Mouse (Mus musculus) erythroblast, embryonic 14.5 days (primary cell): Measurements from ENCODE around the gene Tmem200a. TPM values are rescaled to one million over a fixed set of nuclear protein-coding genes. Genes with fewer than 3 reads are reported as not detected.

Source experiments
- H3K27me3 ChIP-seq: 2 replicates; pipeline ENCODE4 v1.6.1; 2012; ENCODE audit warnings: inconsistent platforms; ENCODE audit not compliant: control insufficient read depth
- H3K36me3 ChIP-seq: 2 replicates; pipeline ENCODE4 v1.6.1; 2012; ENCODE audit warnings: mild to moderate bottlenecking, inconsistent platforms; ENCODE audit not compliant: control insufficient read depth
- H3K4me1 ChIP-seq: 2 replicates; pipeline ENCODE4 v1.6.1; 2012; ENCODE audit warnings: inconsistent platforms; ENCODE audit not compliant: control insufficient read depth
- H3K4me3 ChIP-seq: replicated peaks from 2 replicates; pipeline ENCODE3; 2012; ENCODE audit warnings: moderate library complexity, mild to moderate bottlenecking, inconsistent platforms
- H3K9me3 ChIP-seq: 2 replicates; pipeline ENCODE4 v1.6.1; 2012; ENCODE audit warnings: low read length, inconsistent platforms, mixed read lengths; ENCODE audit not compliant: control insufficient read depth
- GATA1 ChIP-seq: IDR thresholded peaks from 2 replicates; pipeline ENCODE4 v1.6.1; 2012; ENCODE audit warnings: low read length, inconsistent platforms, mixed read lengths
- TAL1 ChIP-seq: IDR thresholded peaks from 3 replicates; pipeline ENCODE4 v1.6.1; 2012; ENCODE audit warnings: low read length, inconsistent platforms, mixed read lengths
- polyA plus RNA-seq: library from polyadenylated mRNA; stranded (reverse); fragments of >175 nt; gene quantifications from 2 replicates; pipeline ENCODE4 v1.2.3, GENCODE M21; 2012

The Tmem200a gene
- polyA plus RNA-seq, 1 experiment, result not detected

DNA sequence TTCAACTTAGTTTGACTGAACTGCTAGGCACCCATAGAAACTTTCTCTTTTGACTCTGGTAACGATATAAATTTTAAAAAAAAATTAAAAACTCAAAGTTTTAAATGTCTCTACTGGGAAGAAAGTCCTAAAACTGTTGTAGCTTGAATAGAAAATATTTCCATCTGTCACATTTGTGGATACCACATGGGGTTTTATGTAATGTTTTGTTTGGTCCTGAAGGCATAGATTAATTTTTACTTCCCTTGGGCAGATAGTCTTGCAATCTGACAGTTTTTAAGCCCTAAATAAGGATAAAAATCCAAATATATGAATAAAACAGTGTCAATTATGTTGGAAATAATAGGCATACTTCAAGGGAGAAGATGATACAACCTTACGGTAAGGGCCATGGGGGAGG, 78.0 kb downstream of the Tmem200a start:
- TF ChIP-seq TAL1 (no peak), GATA1 (no peak)
- Histone ChIP-seq H3K36me3 (no peaks in the 10 kb centered on the region), H3K4me3 (no peak overlapping the region), H3K9me3 (peaks cover 1% of the 10 kb centered on the region), H3K4me1 (no peaks in the 10 kb centered on the region), H3K27me3 (no peaks in the 10 kb centered on the region)

DNA sequence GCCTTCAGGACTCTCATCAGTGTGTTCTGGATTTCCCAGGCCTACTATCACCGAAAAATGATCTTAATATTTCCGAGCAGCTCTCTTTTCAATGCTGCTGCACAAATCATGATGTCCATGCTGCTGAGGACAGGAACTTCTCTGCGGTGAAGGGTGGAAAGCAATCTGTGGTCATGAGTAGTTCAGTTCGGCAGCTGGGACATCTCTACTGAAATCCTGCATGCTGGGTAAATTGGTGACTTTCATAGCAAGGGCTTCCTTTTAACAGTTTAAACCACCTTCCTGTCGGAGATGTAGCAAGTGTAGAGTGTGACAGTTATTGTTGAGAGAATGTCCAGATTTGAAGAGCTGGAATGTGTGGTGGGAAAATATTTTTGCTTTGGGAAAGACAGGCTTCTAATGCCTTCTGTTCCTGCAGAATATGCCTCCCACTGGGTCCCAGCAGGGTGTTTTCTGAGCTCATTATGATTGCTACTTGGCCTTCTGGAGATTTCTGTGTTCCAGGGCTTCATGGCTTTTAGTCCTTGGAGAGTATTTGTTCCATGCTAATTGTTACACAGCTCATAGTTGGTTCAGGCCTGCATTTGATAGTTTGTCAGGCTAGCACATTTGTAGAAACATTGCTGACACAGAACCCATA, 79.4 kb downstream of the Tmem200a start:
- H3K9me3 ChIP-seq, result peaks cover 11% of the 10 kb centered on the region
- no peaks in the 10 kb centered on the region for H3K4me1 ChIP-seq
- no peak overlapping the region for H3K4me3 ChIP-seq
- TF ChIP-seq TAL1, result no peak
- TF ChIP-seq GATA1, result no peak
- H3K36me3 ChIP-seq, result no peaks in the 10 kb centered on the region
- H3K27me3 ChIP-seq, result no peaks in the 10 kb centered on the region

DNA sequence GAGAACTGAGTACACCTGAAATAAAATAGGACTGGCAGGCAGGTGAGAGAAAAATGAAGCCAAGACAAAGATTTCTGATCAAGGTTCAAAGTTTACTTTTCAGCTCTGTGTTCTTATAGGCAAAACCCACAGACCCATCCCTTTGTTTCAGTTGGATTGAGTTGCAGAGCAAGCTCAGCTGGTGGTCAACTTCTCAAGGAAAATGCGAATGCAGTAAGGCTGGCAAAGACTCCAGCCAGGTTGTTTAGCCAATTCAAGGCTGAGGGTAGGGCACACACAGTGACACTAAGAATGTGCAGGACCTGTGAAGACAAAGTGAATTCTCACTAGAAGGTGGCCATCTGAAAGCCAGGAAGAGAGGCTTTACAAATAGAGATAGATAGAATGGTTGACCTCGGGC, 94.8 kb downstream of the Tmem200a start:
- Histone ChIP-seq H3K4me3 (no peak overlapping the region), H3K4me1 (no peaks in the 10 kb centered on the region), H3K9me3 (no peaks in the 10 kb centered on the region), H3K27me3 (no peaks in the 10 kb centered on the region), H3K36me3 (no peaks in the 10 kb centered on the region)
- TF ChIP-seq TAL1 (no peak), GATA1 (no peak)

DNA sequence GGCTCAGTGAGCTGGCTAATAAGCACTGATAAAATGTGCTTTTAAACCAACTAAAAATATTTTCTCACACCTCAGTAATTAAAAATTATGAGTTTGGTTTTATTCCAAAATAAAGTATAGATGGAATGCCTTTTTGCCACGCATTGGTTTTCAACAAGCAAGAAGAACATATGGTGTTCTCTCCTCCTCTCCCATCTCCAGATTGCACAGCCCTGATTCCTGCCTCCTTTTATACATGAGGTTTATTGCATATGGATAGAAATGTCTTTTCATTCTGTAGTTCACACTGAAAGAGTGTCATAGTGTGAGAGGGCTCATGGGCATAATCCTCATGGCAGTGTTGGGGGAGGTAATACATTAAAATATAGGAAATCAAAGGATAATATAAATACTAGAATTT, 96.2 kb downstream of the Tmem200a start:
- H3K4me1 ChIP-seq, result no peaks in the 10 kb centered on the region
- H3K36me3 ChIP-seq, result no peaks in the 10 kb centered on the region
- H3K9me3 ChIP-seq, result no peaks in the 10 kb centered on the region
- no peak overlapping the region for H3K4me3 ChIP-seq
- H3K27me3 ChIP-seq, result no peaks in the 10 kb centered on the region
- TF ChIP-seq GATA1 (no peak), TAL1 (no peak)

DNA sequence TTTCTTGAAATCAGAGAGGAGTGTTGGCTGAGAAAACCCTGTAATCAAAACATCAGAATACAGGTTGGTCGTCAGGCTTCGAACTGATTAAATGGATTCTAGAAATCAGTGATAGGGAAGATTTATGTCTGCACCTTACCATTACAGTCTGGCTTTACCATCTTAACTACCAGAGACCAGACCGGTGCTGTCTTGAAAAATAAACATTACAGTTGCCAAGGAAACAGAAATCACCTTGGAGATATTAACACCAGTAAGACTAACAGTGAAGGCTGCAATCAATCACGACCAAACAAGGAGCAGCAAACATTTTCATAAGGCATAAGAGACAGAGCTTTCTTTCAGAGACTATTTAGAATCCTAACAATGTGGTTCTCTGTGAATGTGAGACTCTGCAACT, 116.0 kb downstream of the Tmem200a start:
- Histone ChIP-seq H3K4me1 (no peaks in the 10 kb centered on the region), H3K36me3 (no peaks in the 10 kb centered on the region), H3K9me3 (peaks cover 13% of the 10 kb centered on the region), H3K27me3 (no peaks in the 10 kb centered on the region), H3K4me3 (no peak overlapping the region)
- TF ChIP-seq GATA1 (no peak), TAL1 (no peak)

DNA sequence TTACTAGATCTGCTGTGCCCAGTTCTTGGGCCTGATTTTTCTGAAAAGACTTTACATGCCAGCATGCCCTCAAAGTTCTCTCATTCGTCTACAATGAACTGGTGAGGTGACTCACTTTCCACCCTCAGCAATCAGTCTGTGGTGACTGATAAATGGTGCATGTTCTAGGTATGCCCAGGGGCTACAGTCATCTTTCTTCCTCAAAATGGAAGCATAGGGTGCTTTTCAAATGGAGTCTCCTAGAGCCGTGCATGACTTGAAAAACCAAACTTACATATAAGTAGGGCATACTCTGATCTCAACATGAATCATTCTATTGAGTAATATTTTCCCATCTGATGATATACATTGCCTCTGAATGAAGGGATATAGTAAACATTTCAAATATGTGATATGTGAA, 117.8 kb downstream of the Tmem200a start:
- no peaks in the 10 kb centered on the region for H3K36me3 ChIP-seq
- H3K27me3 ChIP-seq, result no peaks in the 10 kb centered on the region
- peaks cover 18% of the 10 kb centered on the region for H3K9me3 ChIP-seq
- no peak overlapping the region for H3K4me3 ChIP-seq
- no peaks in the 10 kb centered on the region for H3K4me1 ChIP-seq
- TF ChIP-seq GATA1 (no peak), TAL1 (no peak)

DNA sequence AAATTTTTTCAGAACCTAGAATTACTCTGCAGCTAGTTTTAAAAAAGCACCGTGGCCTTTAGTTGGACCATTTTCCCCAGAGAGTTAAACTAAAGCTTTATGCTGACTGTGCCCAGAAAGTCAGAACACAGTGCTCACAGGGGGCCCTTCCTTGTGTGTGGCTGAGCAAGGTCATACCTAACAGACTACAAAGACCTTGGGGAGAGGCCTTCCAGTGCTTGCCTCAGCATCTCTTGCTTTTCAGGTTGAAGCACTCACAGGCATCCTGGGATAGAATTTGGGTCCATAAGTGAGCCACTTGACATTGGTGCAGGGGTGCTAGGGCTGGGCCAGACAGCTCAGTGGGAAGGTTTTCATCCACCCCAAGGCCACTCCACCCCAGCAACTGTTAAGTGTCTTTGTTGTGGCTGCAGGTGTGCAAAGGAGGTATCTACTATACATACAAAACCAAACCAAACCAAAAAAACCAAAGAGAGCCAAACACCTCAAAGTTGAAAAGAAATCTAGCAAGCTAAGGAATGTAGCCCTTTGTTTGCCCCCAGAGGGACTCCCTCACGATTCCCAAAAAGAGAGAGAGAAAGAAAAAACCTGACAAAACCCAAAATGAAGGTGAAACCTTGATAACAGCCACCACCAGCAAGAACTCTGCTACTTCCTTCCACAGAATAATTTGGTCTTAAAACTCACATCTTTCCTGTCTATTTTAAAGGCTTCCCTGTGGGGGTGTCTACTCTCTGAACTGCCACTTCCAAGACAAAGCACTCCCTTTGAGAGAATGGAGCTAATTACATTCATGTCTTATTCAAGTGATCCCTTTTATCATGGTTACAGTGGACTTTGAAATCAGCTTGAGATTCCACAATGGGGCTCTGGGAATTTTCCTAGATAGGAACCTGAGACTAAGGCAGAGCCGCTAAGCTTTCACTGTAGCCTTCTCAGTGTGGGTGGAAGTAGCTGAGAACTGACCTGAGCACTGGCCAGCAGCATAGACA, 119.8 kb downstream of the Tmem200a start:
- H3K9me3 ChIP-seq, result peaks cover 21% of the 10 kb centered on the region
- H3K4me1 ChIP-seq, result no peaks in the 10 kb centered on the region
- no peaks in the 10 kb centered on the region for H3K27me3 ChIP-seq
- no peaks in the 10 kb centered on the region for H3K36me3 ChIP-seq
- no peak overlapping the region for H3K4me3 ChIP-seq
- no peak for TF ChIP-seq TAL1

DNA sequence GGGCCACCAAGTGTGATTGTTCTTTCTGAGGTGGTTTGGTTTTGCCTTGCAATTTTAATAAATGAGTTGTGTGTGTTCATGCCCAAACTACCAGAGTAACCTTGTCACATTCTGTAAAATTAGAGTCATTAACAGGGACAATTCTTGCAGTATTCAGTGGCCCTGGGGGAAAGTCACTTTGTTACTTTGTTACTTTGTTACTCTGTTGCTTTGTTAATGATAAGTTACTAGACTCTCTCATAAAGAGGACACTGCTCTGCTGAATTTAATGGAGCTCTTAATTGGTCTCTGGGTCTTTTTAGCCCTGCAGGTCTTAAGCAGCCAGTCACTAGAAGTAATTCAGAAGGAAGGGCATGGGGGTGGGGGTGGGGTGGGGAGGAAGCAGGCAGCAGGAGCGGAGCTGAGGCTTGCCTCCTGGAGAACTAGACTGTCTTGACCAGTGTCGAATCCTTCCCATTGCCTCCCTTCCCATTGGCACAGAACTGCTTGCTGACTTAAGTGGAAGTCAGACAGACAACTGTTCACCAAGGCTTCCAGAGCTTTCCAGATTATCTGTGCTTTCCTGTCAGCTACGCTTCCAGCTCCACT, 124.1 kb downstream of the Tmem200a start:
- Histone ChIP-seq H3K4me3 (no peak overlapping the region), H3K4me1 (no peaks in the 10 kb centered on the region), H3K27me3 (no peaks in the 10 kb centered on the region), H3K9me3 (peaks cover 34% of the 10 kb centered on the region), H3K36me3 (no peaks in the 10 kb centered on the region)
- TF ChIP-seq GATA1, result no peak
- TF ChIP-seq TAL1, result no peak

DNA sequence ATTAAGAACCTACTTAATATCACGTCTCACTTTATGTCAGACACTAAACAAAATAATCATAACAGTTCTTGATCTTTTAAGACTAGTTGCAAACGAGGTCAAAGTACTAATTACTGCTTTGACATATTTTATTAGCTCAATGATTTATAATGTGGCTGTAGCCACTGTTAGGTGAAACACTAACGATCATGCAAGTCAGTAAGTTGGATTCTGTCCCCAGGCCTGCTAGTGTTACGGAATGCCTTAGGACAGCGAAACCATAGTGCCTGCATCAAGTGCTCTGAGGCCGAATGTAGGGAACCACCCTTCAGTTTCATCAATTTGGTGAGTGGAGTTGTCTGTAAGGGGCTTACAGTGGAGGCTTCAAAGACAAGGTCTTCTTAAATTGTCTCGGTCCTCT, 126.0 kb downstream of the Tmem200a start:
- Histone ChIP-seq H3K4me3 (no peak overlapping the region), H3K36me3 (no peaks in the 10 kb centered on the region), H3K9me3 (peaks cover 42% of the 10 kb centered on the region), H3K4me1 (no peaks in the 10 kb centered on the region), H3K27me3 (no peaks in the 10 kb centered on the region)
- no peak for TF ChIP-seq TAL1
